Mouse (Mus musculus): Measurements from ENCODE around the gene Olfr329-ps. TPM values are rescaled to one million over a fixed set of nuclear protein-coding genes. Genes with fewer than 3 reads are reported as not detected.

Gene Olfr329-ps
- polyA plus RNA-seq (2012; rRNA removed): not detected in 2 replicates

DNA sequence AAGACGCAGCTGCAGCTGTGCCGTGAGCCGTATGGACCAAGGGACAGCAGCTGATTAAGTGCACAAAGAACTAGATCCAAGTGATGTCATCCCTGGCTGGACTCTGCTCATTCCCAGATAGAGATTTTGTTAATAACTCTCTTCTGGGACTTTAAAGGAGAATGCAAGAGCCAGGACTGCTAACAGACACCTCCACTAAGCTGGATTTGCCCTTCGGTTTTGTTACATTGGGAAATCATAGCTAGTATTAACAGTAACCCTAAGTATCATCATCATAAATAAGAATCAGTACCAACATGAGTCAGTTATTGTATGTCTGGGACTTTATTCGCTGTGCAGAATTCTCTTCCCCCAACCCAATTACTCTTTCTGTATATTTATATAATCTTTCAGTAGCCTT, at the start of gene Olfr329-ps:
Olfr329-ps (minus strand) TSS at position 101 of the 400 bp plus-strand sequence.

DNA sequence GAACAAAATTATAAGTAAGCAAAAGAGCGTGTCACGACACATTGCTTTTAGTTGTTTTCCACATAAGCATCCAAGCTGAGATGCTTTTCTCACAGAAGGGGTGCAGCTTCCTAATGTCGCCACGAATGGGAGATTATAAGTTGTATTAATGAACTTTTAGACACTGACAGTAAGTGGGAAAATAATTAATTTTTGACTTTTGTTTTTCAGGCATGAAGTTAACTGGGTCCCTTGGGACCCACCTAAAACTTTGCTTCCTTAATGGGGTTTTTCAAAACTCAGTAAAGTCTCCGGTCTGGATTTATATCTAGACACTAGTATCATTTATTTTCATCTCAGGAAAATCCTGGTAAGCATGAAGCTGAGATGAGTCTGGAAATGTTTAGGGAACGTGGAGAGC, 48.6 kb upstream of the Olfr329-ps start, which contains the start of gene Olfr324:
Olfr324 (plus strand) TSS at position 301 of the 400 bp plus-strand sequence.

DNA sequence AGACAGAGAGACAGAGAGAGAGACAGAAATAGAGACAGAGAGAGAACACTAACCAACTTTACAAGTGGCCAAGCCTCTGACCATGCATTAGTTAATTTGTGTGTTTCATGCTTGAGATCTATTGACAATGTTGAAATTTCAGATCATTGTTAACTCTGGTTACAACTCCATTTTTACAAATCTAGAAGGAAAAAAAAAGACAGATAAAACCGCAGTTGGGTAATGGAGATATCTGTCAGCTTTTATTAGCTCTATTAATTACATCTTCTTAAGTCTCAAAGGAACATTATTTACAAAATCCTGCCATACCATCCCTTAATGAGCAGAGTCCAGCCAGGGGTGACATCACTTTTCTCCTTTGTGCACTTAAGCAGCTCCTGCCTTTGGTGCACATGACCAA, 31.2 kb upstream of the Olfr329-ps start, which contains the start of gene Olfr325:
Olfr325 (plus strand) TSS at position 301 of the 400 bp plus-strand sequence.

DNA sequence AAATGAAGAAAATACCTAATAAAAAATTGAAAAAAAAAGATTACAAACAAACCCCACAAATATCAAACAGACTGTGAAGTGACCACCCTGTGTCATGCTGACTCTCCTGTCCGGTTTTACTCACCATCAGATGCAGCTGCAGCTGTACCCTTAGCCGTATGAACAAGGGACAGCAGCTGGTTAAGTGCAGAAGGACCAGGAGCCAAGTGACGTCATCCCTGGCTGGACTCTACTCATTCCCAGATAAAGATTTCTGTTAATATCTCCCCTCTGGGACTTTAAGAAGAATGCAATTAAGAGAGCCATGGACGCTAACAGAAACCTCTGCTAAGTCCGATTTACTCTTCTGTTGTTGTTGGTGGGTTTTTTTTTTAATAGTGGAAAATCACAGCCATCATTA, 24.2 kb upstream of the Olfr329-ps start, which contains the start of gene Olfr224:
Olfr224 (minus strand) TSS at position 149 of the 400 bp plus-strand sequence.

DNA sequence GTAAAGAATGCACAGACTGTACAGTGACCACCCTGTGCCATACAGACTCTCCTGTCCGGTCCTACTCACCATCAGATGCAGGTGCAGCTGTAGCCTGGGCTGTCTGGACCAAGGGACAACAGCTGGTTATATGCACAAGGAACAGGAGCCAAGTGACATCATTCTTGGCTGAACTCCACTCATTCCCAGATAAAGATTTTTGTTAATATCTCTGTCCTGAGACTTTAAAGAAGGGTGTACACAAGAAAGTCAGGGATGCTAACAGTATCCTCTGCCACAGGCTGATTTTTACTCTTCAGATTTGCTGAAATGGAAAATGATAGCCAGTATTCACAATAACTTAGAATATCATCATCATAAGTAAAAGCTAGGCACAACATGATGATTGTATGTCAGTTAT, 9.3 kb upstream of the Olfr329-ps start, which contains the start of gene Olfr328:
Olfr328 (minus strand) TSS at position 101 of the 400 bp plus-strand sequence.

DNA sequence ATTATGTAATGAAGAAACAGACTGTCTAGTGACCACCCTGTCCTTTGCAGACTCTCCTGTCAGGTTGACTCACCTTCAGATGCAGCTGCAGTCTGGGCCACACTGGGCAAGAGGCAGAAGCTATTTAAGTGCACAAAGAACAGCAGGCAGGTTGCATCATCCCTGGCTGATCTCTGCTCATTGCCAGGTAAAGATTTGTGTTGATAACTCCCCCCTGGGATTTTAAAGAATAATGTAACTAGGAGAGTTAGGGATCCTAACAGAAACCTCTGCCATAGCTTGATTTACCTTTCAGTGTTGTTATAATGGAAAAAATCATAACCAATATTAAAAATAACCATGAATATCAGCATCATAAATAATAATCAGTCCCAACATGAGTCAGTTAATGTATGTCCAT, 11.5 kb downstream of the Olfr329-ps start, which contains the start of gene Olfr330:
Olfr330 (minus strand) TSS at position 101 of the 400 bp plus-strand sequence.

DNA sequence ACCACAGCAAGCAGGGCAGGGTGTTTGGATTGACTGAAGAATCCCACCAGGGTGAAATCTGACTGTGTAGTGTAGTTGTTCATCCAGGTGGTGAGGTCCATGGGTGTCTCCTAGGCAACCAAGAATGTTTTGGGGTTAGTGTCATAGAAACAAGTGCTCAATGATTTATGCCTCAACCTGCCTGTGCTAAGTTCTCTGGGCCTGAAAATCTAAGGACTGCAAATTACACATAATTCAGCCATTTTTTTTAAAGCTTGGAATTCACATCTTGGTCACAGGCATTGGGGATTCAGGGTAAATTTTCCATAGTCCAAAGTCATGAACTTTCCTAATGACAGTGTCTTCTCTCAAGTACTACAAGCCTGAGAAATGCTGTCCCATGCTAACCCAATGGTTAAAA, 43.8 kb downstream of the Olfr329-ps start, which contains the start of gene Olfr331:
Olfr331 (minus strand) TSS at position 101 of the 400 bp plus-strand sequence.

DNA sequence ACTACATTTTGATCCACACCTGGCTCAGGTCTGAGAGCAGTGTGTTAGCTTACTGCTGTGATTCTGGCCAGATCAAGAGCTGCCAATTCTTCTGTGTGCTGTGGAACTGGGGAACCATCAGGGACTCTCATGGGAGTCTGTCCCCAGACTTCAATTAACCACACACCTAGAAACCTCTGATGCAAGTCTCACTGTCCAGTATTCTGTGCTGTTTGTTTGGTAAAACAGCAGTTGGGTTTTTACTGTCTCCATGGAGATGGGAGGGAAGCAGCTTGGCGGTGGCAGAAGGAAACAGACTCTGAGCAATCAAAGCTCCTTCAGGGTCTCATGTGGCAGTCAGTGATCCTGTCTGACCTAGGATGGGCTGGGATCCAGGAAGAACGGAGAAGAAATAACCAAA, 53.8 kb downstream of the Olfr329-ps start, which contains the start of gene Olfr332:
Olfr332 (minus strand) TSS at position 101 of the 400 bp plus-strand sequence.

Other genes starting within 250 kb of the Olfr329-ps start
- 17.1 and 18.8 TPM in 2 replicates for gene Zfp692, start 239.4 kb downstream of the Olfr329-ps start, polyA plus RNA-seq (2012; rRNA removed)
- 19.2 and 22.1 TPM in 2 replicates for gene Zfp672, start 216.1 kb downstream of the Olfr329-ps start, polyA plus RNA-seq (2012; rRNA removed)
- gene Sh3bp5l, start 215.7 kb downstream of the Olfr329-ps start, polyA plus RNA-seq (2012; rRNA removed): 8.1 and 9.0 TPM in 2 replicates
- gene Lypd8, start 167.4 kb downstream of the Olfr329-ps start, polyA plus RNA-seq (2012; rRNA removed): 0.03 TPM in 1 of 2 replicates, not detected in the other
- not detected in 2 replicates for gene 1810065E05Rik, start 125.3 kb downstream of the Olfr329-ps start, polyA plus RNA-seq (2012; rRNA removed)
- not detected in 2 replicates for gene Gm12253, start 113.9 kb downstream of the Olfr329-ps start, polyA plus RNA-seq (2012; rRNA removed)
- gene Lypd9, start 93.5 kb downstream of the Olfr329-ps start, polyA plus RNA-seq (2012; rRNA removed): not detected in 2 replicates
- not detected in 2 replicates for gene Olfr30, start 84.2 kb downstream of the Olfr329-ps start, polyA plus RNA-seq (2012; rRNA removed)
- gene Olfr332, start 53.9 kb downstream of the Olfr329-ps start, polyA plus RNA-seq (2012; rRNA removed): not detected in 2 replicates
- not detected in 2 replicates for gene Olfr331, start 43.9 kb downstream of the Olfr329-ps start, polyA plus RNA-seq (2012; rRNA removed)
- gene Olfr330, start 11.6 kb downstream of the Olfr329-ps start, polyA plus RNA-seq (2012; rRNA removed): not detected in 2 replicates
- gene Olfr328, start 9.2 kb upstream of the Olfr329-ps start, polyA plus RNA-seq (2012; rRNA removed): not detected in 2 replicates
- not detected in 2 replicates for gene Olfr224, start 24.1 kb upstream of the Olfr329-ps start, polyA plus RNA-seq (2012; rRNA removed)
- not detected in 2 replicates for gene Olfr325, start 31.3 kb upstream of the Olfr329-ps start, polyA plus RNA-seq (2012; rRNA removed)
- gene Olfr324, start 48.7 kb upstream of the Olfr329-ps start, polyA plus RNA-seq (2012; rRNA removed): not detected in 2 replicates
- not detected in 2 replicates for gene 2210407C18Rik, start 69.7 kb upstream of the Olfr329-ps start, polyA plus RNA-seq (2012; rRNA removed)
- gene Olfr323, start 84.1 kb upstream of the Olfr329-ps start, polyA plus RNA-seq (2012; rRNA removed): not detected in 2 replicates
- gene Trim58, start 94.0 kb upstream of the Olfr329-ps start, polyA plus RNA-seq (2012; rRNA removed): 8.3 and 10.1 TPM in 2 replicates
- 0.03 TPM in 2 replicates for gene Olfr322, start 112.4 kb upstream of the Olfr329-ps start, polyA plus RNA-seq (2012; rRNA removed)
- not detected in 2 replicates for gene Olfr320, start 134.7 kb upstream of the Olfr329-ps start, polyA plus RNA-seq (2012; rRNA removed)
- not detected in 2 replicates for gene Olfr319, start 152.7 kb upstream of the Olfr329-ps start, polyA plus RNA-seq (2012; rRNA removed)
- gene Olfr318, start 177.6 kb upstream of the Olfr329-ps start, polyA plus RNA-seq (2012; rRNA removed): not detected in 2 replicates
- gene Olfr317, start 192.8 kb upstream of the Olfr329-ps start, polyA plus RNA-seq (2012; rRNA removed): not detected in 2 replicates
- not detected in 2 replicates for gene Olfr316, start 206.3 kb upstream of the Olfr329-ps start, polyA plus RNA-seq (2012; rRNA removed)
- gene Olfr315, start 226.8 kb upstream of the Olfr329-ps start, polyA plus RNA-seq (2012; rRNA removed): not detected in 2 replicates
- gene Olfr314, start 236.5 kb upstream of the Olfr329-ps start, polyA plus RNA-seq (2012; rRNA removed): not detected in 2 replicates

Measured in liver, embryonic 14 days (tissue).